Comparison of ENCODE assay signal across 8 mouse cellular contexts in the genomic region with DNA sequence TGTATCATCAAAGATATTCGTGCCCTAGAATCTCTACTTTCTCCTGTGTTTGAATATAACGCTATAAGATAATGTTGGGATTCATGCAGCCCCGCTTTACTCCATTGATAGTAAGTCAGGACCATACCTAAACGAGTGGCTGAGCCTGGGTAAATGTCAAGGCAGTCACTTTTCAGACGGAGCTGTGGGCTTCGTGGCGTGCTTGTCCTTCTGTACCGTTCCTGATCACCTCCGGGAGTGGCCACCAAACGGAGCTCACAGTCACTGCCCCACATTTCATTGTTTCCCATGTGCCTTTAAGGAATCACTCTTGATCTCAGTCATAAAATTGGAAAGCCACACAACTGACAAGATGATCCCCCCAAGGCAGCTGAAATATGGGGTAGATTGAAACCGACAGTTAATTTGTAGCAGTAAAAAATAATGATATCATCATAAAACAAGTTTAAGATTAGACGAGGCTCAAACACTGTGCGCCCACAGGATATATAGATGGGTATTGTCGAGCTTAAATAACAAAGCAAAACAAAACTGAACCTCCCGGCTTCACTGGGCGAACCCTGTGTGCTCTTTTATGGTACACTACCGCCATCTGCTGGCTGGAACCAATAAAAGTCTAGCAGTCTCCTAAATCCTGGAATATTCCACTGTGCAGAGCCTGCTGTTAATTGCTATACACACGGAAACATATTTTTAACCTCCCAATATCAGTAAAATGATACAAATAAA. TPM values are rescaled to one million over a fixed set of nuclear protein-coding genes. Genes with fewer than 3 reads are reported as not detected.
DNase-seq lines count a peak whose midpoint lies in the region; ATAC-seq and TF ChIP-seq lines count a peak whose summit lies in the region.

No protein-coding gene starts in this region.

- TF ChIP-seq POLR2A in ES-Bruce4 (IDR thresholded peaks at IDR 0.05; ENCODE audit: insufficient read depth, low read length), result no peak

- DNase-seq in c-Kit-positive CD71-positive TER-119-positive erythroid progenitor cells, embryonic 14.5 days (ENCODE audit: low spot score), result peak; percentile 43
- peak; percentile 33 for DNase-seq in heart, postnatal 25 days (ENCODE audit: low spot score)
- peak; percentile 91 for DNase-seq in layer of hippocampus, adult 11-12 months (ENCODE audit: low spot score)
- DNase-seq in liver, postnatal 0 days, result peak; percentile 80
- peak; percentile 8 to 17 for DNase-seq in thymus, adult 18-20 months

- TF ChIP-seq EP300 in ES-Bruce4 (IDR thresholded peaks at IDR 0.05; ENCODE audit: insufficient read depth, low read depth, low read length), result no peak
- no peak for TF ChIP-seq EP300 in liver, postnatal 0 days (IDR thresholded peaks at IDR 0.05; ENCODE audit: low read depth)

- TF ChIP-seq CTCF in ES-Bruce4 (IDR thresholded peaks at IDR 0.05; ENCODE audit: low read depth, low read length), result peak; percentile 35
- peak; percentile 82 for TF ChIP-seq CTCF in liver, postnatal 0 days (IDR thresholded peaks at IDR 0.05; ENCODE audit: low read depth)

- no peak overlapping the region for H3K4me3 ChIP-seq in ES-Bruce4 (ENCODE audit: low read depth, low read length)
- H3K4me3 ChIP-seq in forebrain, embryonic 15.5 days, result peak overlapping the region; percentile 28
- peak overlapping the region; percentile 44 for H3K4me3 ChIP-seq in liver, postnatal 0 days (ENCODE audit: low read depth, low read length)
- H3K4me3 ChIP-seq in neural tube, embryonic 14.5 days (ENCODE audit: low read depth, low read length), result peak overlapping the region; percentile 26

- intact Hi-C loops in heart, postnatal 25 days (cut with DNase I), result loop anchor here (1.0 to 5.0 kb wide), 5 partner anchors 45 to 371 kb away; partner anchors contain the start of gene Cavin2

- no peaks in the 10 kb centered on the region for H3K36me3 ChIP-seq in ES-Bruce4 (ENCODE audit: control insufficient read depth, insufficient read depth, low read length, poor library complexity, severe bottlenecking)
- no peaks in the 10 kb centered on the region for H3K36me3 ChIP-seq in forebrain, embryonic 15.5 days
- H3K36me3 ChIP-seq in liver, postnatal 0 days (replicated peaks; ENCODE audit: insufficient read depth, low read length), result no peaks in the 10 kb centered on the region
- H3K36me3 ChIP-seq in neural tube, embryonic 14.5 days (ENCODE audit: control insufficient read depth, insufficient read depth, low read length), result no peaks in the 10 kb centered on the region

- peak overlapping the region; percentile 44 for H3K4me2 ChIP-seq in forebrain, embryonic 15.5 days (replicated peaks)
- peak overlapping the region; percentile 62 for H3K4me2 ChIP-seq in liver, postnatal 0 days (ENCODE audit: low read depth, low read length)
- H3K4me2 ChIP-seq in neural tube, embryonic 14.5 days (ENCODE audit: low read depth, low read length), result peak overlapping the region; percentile 49

- WGBS in forebrain, embryonic 15.5 days, result 27% methylated on average over 18 of the region's 18 CpGs
- WGBS in liver, postnatal 0 days (ENCODE audit: insufficient replicate concordance), result 14% methylated on average over 18 of the region's 18 CpGs
- 11% methylated on average over 18 of the region's 18 CpGs for WGBS in neural tube, embryonic 14.5 days

- H3K27me3 ChIP-seq in ES-Bruce4 (ENCODE audit: control insufficient read depth, insufficient read depth, low read length, poor library complexity, severe bottlenecking), result no peaks in the 10 kb centered on the region
- H3K27me3 ChIP-seq in forebrain, embryonic 15.5 days, result no peaks in the 10 kb centered on the region
- H3K27me3 ChIP-seq in liver, postnatal 0 days (ENCODE audit: insufficient read depth, low read length), result no peaks in the 10 kb centered on the region
- no peaks in the 10 kb centered on the region for H3K27me3 ChIP-seq in neural tube, embryonic 14.5 days (ENCODE audit: control insufficient read depth, insufficient read depth, low read length)

- no peaks in the 10 kb centered on the region for H3K9me3 ChIP-seq in ES-Bruce4 (replicated peaks; ENCODE audit: control insufficient read depth, insufficient read depth, low read length, poor library complexity, severe bottlenecking)
- no peaks in the 10 kb centered on the region for H3K9me3 ChIP-seq in forebrain, embryonic 15.5 days
- H3K9me3 ChIP-seq in liver, postnatal 0 days (ENCODE audit: low read length), result no peaks in the 10 kb centered on the region
- H3K9me3 ChIP-seq in neural tube, embryonic 14.5 days (ENCODE audit: control insufficient read depth, low read length), result no peaks in the 10 kb centered on the region

- H3K4me1 ChIP-seq in ES-Bruce4 (ENCODE audit: control insufficient read depth, insufficient read depth, low read length), result no peaks in the 10 kb centered on the region
- peaks cover 12% of the 10 kb centered on the region for H3K4me1 ChIP-seq in forebrain, embryonic 15.5 days
- H3K4me1 ChIP-seq in liver, postnatal 0 days (ENCODE audit: insufficient read depth), result no peaks in the 10 kb centered on the region
- peaks cover 9% of the 10 kb centered on the region; the same call in 1 of the 2 replicates for H3K4me1 ChIP-seq in neural tube, embryonic 14.5 days (ENCODE audit: control insufficient read depth, insufficient read depth, low read length)

- no peak overlapping the region for H3K27ac ChIP-seq in ES-Bruce4 (ENCODE audit: insufficient read depth, low read length)
- H3K27ac ChIP-seq in forebrain, embryonic 15.5 days (replicated peaks), result peak overlapping the region; percentile 66
- H3K27ac ChIP-seq in liver, postnatal 0 days (ENCODE audit: low read depth), result no peak overlapping the region
- peak overlapping the region; percentile 80 for H3K27ac ChIP-seq in neural tube, embryonic 14.5 days (ENCODE audit: low read depth, low read length)

- H3K9ac ChIP-seq in ES-Bruce4 (ENCODE audit: low read depth, poor library complexity, severe bottlenecking), result no peak overlapping the region
- H3K9ac ChIP-seq in forebrain, embryonic 15.5 days (replicated peaks), result peak overlapping the region; percentile 31
- H3K9ac ChIP-seq in liver, postnatal 0 days (replicated peaks), result 0 out of 2 replicates have a peak overlapping the region, but pooled peaks have one; percentile 2
- peak overlapping the region; percentile 17; the same call in 1 of the 2 replicates for H3K9ac ChIP-seq in neural tube, embryonic 14.5 days (replicated peaks; ENCODE audit: low read depth, low read length)

- ATAC-seq in forebrain, embryonic 15.5 days (replicated peaks), result peak; percentile 93
- peak; percentile 66 for ATAC-seq in liver, postnatal 0 days
- ATAC-seq in neural tube, embryonic 14.5 days (ENCODE audit: low read depth), result peak; percentile 95

RNA-seq across cellular contexts. Expression of gene Cavin2, which starts 44.8 kb away (rescaled TPM):
- polyA plus RNA-seq in ES-Bruce4 (2011; ENCODE audit: insufficient read depth, insufficient read length, low read depth, missing spikeins), result 0.33 and 0.37 TPM in 2 replicates
- 4.9 and 5.8 TPM in 2 replicates for polyA plus RNA-seq in forebrain, embryonic 15.5 days (2015; fragmentation: Nextera tagmentation; extraction: Ambion mirVana)
- total RNA-seq in heart, postnatal 25 days (2021), result 100 to 1,000 TPM; 151 to 153 TPM
- 24.7 and 28.0 TPM in 2 replicates for polyA plus RNA-seq in liver, postnatal 0 days (2015; fragmentation: Nextera tagmentation; extraction: Ambion mirVana)
- polyA plus RNA-seq in neural tube, embryonic 14.5 days (2014; fragmentation: Nextera tagmentation; extraction: Ambion mirVana), result 9.4 and 12.0 TPM in 2 replicates

Comparison
In these comparisons a context has a peak if more than half of its experiments do, and no peak if none do; other contexts are left out.
1. H3K27ac ChIP-seq: peak in forebrain, embryonic 15.5 days (single experiment) and neural tube, embryonic 14.5 days (single experiment); none in ES-Bruce4 (single experiment) and liver, postnatal 0 days (single experiment).
2. DNase-seq: peak in every context shown above with its lines; median percentile 91 in layer of hippocampus, adult 11-12 months; 80 in liver, postnatal 0 days; 43 in c-Kit-positive CD71-positive TER-119-positive erythroid progenitor cells, embryonic 14.5 days; 33 in heart, postnatal 25 days; 12 in thymus, adult 18-20 months.
3. Peak in every context shown above with its lines, with median percentiles within 50 percentile points of each other: ATAC-seq and H3K4me2 ChIP-seq.